Mouse (Mus musculus): Measurements from ENCODE around the gene Prkcz.

- TF ChIP-seq CTCF (IDR thresholded peaks at IDR 0.05; ENCODE audit: low read depth) (no peak), EP300 (optimal IDR thresholded peaks at IDR 0.05) (no peak)
These were observed 7.1 kb downstream of the Prkcz start for GRCm38 (mm10) chr4:155354035-155354434.
